14 mouse cellular contexts compared by ENCODE assay signal in the genomic region with DNA sequence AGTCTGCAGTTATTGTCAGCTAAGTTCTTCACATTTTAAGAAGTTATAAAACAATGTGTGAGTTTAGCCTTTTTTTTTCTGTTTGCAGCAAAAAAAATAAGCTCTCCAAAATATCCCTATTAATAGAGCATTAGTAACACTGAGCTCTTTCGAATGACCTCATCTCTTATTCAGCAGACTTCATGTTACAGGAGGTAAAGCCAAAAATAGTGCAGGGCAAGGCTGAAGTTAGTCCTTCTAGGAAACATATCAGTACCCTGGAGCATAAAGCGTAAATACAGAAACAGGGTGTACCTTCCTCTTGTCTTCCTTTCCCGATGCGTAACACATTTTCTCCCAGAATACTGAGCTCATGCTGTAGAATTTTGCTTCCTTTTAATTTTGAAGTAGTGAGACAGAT.
DNase-seq lines count a peak whose midpoint lies in the region; ATAC-seq and TF ChIP-seq lines count a peak whose summit lies in the region.
"Had no signal": no experiment of that assay in that cellular context is flagged by ENCODE, and none has a peak within 500 bp of the region (broad histone marks: within the 10 kb centered on the region; RNA-seq: fewer than 3 reads in every experiment).

No protein-coding gene starts in this region.

- no peak overlapping the region for H3K4me2 ChIP-seq in liver, postnatal 0 days (ENCODE audit: low read depth, low read length)
- no peak overlapping the region for H3K4me2 ChIP-seq in liver, embryonic 11.5 days
- H3K4me2 ChIP-seq in heart, embryonic 16.5 days (ENCODE audit: low read depth, low read length): peak overlapping the region; percentile 57
- no peak overlapping the region for H3K4me2 ChIP-seq in stomach, embryonic 14.5 days (replicated peaks; ENCODE audit: low read depth, low read length)
- H3K4me2 ChIP-seq in forebrain, embryonic 11.5 days (ENCODE audit: low read depth, low read length, severe bottlenecking): no peak overlapping the region
- no peak overlapping the region for H3K4me2 ChIP-seq in neural tube, embryonic 15.5 days
- H3K4me2 ChIP-seq: forebrain, embryonic 13.5 days; liver, embryonic 13.5 days had no signal

- no peak overlapping the region for H3K4me3 ChIP-seq in liver, postnatal 0 days (ENCODE audit: low read depth, low read length)
- no peak overlapping the region for H3K4me3 ChIP-seq in liver, embryonic 11.5 days (ENCODE audit: low read depth, low read length)
- H3K4me3 ChIP-seq in embryonic facial prominence, embryonic 10.5 days: no peak overlapping the region
- no peak overlapping the region for H3K4me3 ChIP-seq in heart, embryonic 16.5 days (ENCODE audit: low read length)
- no peak overlapping the region for H3K4me3 ChIP-seq in stomach, embryonic 14.5 days (ENCODE audit: low read depth, low read length)
- H3K4me3 ChIP-seq in forebrain, embryonic 11.5 days (ENCODE audit: low read depth, low read length): no peak overlapping the region
- H3K4me3 ChIP-seq in neural tube, embryonic 15.5 days (replicated peaks): no peak overlapping the region
- H3K4me3 ChIP-seq: forebrain, embryonic 13.5 days; liver, embryonic 13.5 days; megakaryocyte, embryonic 14.5 days had no signal

- no peak overlapping the region for H3K27ac ChIP-seq in liver, postnatal 0 days (ENCODE audit: low read depth)
- H3K27ac ChIP-seq in liver, embryonic 11.5 days (ENCODE audit: low read depth, low read length): no peak overlapping the region
- H3K27ac ChIP-seq in embryonic facial prominence, embryonic 10.5 days (replicated peaks): peak overlapping the region; percentile 35; the same call in 1 of the 2 replicates
- peak overlapping the region; percentile 95 for H3K27ac ChIP-seq in heart, embryonic 16.5 days (ENCODE audit: low read length)
- peak overlapping the region; percentile 44; the same call in 1 of the 2 replicates for H3K27ac ChIP-seq in stomach, embryonic 14.5 days (ENCODE audit: low read length)
- no peak overlapping the region for H3K27ac ChIP-seq in forebrain, embryonic 11.5 days (ENCODE audit: low read depth, low read length)
- no peak overlapping the region for H3K27ac ChIP-seq in neural tube, embryonic 15.5 days (replicated peaks)
- H3K27ac ChIP-seq: forebrain, embryonic 13.5 days; liver, embryonic 13.5 days had no signal

- no peak overlapping the region for H3K9ac ChIP-seq in liver, postnatal 0 days (replicated peaks)
- H3K9ac ChIP-seq in liver, embryonic 11.5 days (ENCODE audit: low read depth, low read length): no peak overlapping the region
- peak overlapping the region; percentile 62 for H3K9ac ChIP-seq in heart, embryonic 16.5 days (ENCODE audit: low read length)
- H3K9ac ChIP-seq in stomach, embryonic 14.5 days (replicated peaks; ENCODE audit: low read depth, low read length): no peak overlapping the region
- H3K9ac ChIP-seq in forebrain, embryonic 11.5 days (ENCODE audit: low read length): no peak overlapping the region
- H3K9ac ChIP-seq in neural tube, embryonic 15.5 days (replicated peaks): no peak overlapping the region
- H3K9ac ChIP-seq: forebrain, embryonic 13.5 days; liver, embryonic 13.5 days had no signal

- no peak for TF ChIP-seq EP300 in liver, postnatal 0 days (IDR thresholded peaks at IDR 0.05; ENCODE audit: low read depth)

- 85% methylated on average over 4 of the region's 4 CpGs for WGBS in liver, postnatal 0 days (ENCODE audit: insufficient replicate concordance)
- 86% methylated on average over 4 of the region's 4 CpGs for WGBS in liver, embryonic 11.5 days
- WGBS in embryonic facial prominence, embryonic 10.5 days: 94% methylated on average over 4 of the region's 4 CpGs
- 13% methylated on average over 4 of the region's 4 CpGs for WGBS in heart, embryonic 16.5 days
- 77% methylated on average over 4 of the region's 4 CpGs for WGBS in stomach, embryonic 14.5 days
- 92% methylated on average over 4 of the region's 4 CpGs for WGBS in forebrain, embryonic 11.5 days
- WGBS in neural tube, embryonic 15.5 days: 87% methylated on average over 4 of the region's 4 CpGs

- no peak for DNase-seq in liver, postnatal 0 days
- no peak for DNase-seq in liver, embryonic 11.5 days (ENCODE audit: low spot score)
- no peak for DNase-seq in embryonic facial prominence, embryonic 10.5 days (ENCODE audit: low spot score)
- DNase-seq in forebrain, embryonic 11.5 days (ENCODE audit: low spot score): no peak
- DNase-seq: cerebellum, adult 8-10 months; kidney, postnatal 25 days; layer of hippocampus, postnatal 36 days; liver, embryonic 13.5 days had no signal

- H3K4me1 ChIP-seq in liver, postnatal 0 days (ENCODE audit: insufficient read depth): no peaks in the 10 kb centered on the region
- no peaks in the 10 kb centered on the region for H3K4me1 ChIP-seq in liver, embryonic 11.5 days (replicated peaks; ENCODE audit: control insufficient read depth, insufficient read depth, low read length)
- H3K4me1 ChIP-seq in embryonic facial prominence, embryonic 10.5 days: peaks cover 6% of the 10 kb centered on the region
- H3K4me1 ChIP-seq in heart, embryonic 16.5 days (ENCODE audit: control insufficient read depth, insufficient read depth, low read length): peaks cover 20% of the 10 kb centered on the region
- 0 out of 2 replicates have a peak, but pooled peaks cover 5% of the 10 kb centered on the region for H3K4me1 ChIP-seq in stomach, embryonic 14.5 days (ENCODE audit: control insufficient read depth, insufficient read depth, low read length)
- no peaks in the 10 kb centered on the region for H3K4me1 ChIP-seq in forebrain, embryonic 11.5 days (replicated peaks; ENCODE audit: control insufficient read depth, insufficient read depth, low read length)
- no peaks in the 10 kb centered on the region for H3K4me1 ChIP-seq in neural tube, embryonic 15.5 days
- H3K4me1 ChIP-seq: forebrain, embryonic 13.5 days had no signal

- ATAC-seq in liver, postnatal 0 days: peak; percentile 45; the same call in 1 of the 2 replicates
- ATAC-seq in liver, embryonic 11.5 days (replicated peaks; ENCODE audit: low FRiP score): no peak
- peak; percentile 84 for ATAC-seq in heart, embryonic 16.5 days (replicated peaks; ENCODE audit: extremely low read depth, insufficient read depth, low FRiP score)
- ATAC-seq in stomach, embryonic 14.5 days (ENCODE audit: insufficient number of reproducible peaks, insufficient read depth, low FRiP score, low read depth): no peak
- ATAC-seq in forebrain, embryonic 11.5 days (replicated peaks; ENCODE audit: low FRiP score): no peak
- no peak for ATAC-seq in neural tube, embryonic 15.5 days (ENCODE audit: low FRiP score)
- ATAC-seq: forebrain, embryonic 13.5 days; hindbrain, embryonic 16.5 days had no signal

- H3K36me3 ChIP-seq in liver, postnatal 0 days (replicated peaks; ENCODE audit: insufficient read depth, low read length): peaks cover 7% of the 10 kb centered on the region; the same call in 1 of the 2 replicates
- H3K36me3 ChIP-seq in liver, embryonic 11.5 days (ENCODE audit: control insufficient read depth, insufficient read depth, low read length): no peaks in the 10 kb centered on the region; the same call in 1 of the 2 replicates
- 0 out of 2 replicates have a peak, but pooled peaks cover 8% of the 10 kb centered on the region for H3K36me3 ChIP-seq in embryonic facial prominence, embryonic 10.5 days (replicated peaks)
- H3K36me3 ChIP-seq in heart, embryonic 16.5 days (ENCODE audit: control insufficient read depth, insufficient read depth): peaks cover 6% of the 10 kb centered on the region
- H3K36me3 ChIP-seq in stomach, embryonic 14.5 days (ENCODE audit: control insufficient read depth, insufficient read depth, low read length): no peaks in the 10 kb centered on the region
- H3K36me3 ChIP-seq in forebrain, embryonic 11.5 days (ENCODE audit: control insufficient read depth, insufficient read depth, low read length): no peaks in the 10 kb centered on the region; the same call in 1 of the 2 replicates
- H3K36me3 ChIP-seq in neural tube, embryonic 15.5 days: 0 out of 2 replicates have a peak, but pooled peaks cover 12% of the 10 kb centered on the region
- H3K36me3 ChIP-seq: liver, embryonic 13.5 days had no signal

- H3K9me3 ChIP-seq in liver, postnatal 0 days (ENCODE audit: low read length): no peaks in the 10 kb centered on the region
- H3K9me3 ChIP-seq in liver, embryonic 11.5 days (ENCODE audit: control insufficient read depth, low read length): no peaks in the 10 kb centered on the region
- no peaks in the 10 kb centered on the region for H3K9me3 ChIP-seq in embryonic facial prominence, embryonic 10.5 days
- H3K9me3 ChIP-seq in heart, embryonic 16.5 days (replicated peaks; ENCODE audit: control insufficient read depth, low read length): no peaks in the 10 kb centered on the region
- H3K9me3 ChIP-seq in stomach, embryonic 14.5 days (ENCODE audit: control insufficient read depth, low read depth, low read length): no peaks in the 10 kb centered on the region
- no peaks in the 10 kb centered on the region for H3K9me3 ChIP-seq in forebrain, embryonic 11.5 days (ENCODE audit: control insufficient read depth, low read length)
- H3K9me3 ChIP-seq in neural tube, embryonic 15.5 days (replicated peaks): no peaks in the 10 kb centered on the region
- H3K9me3 ChIP-seq: forebrain, embryonic 13.5 days; liver, embryonic 13.5 days had no signal

- H3K27me3 ChIP-seq in liver, postnatal 0 days (ENCODE audit: insufficient read depth, low read length): no peaks in the 10 kb centered on the region
- no peaks in the 10 kb centered on the region for H3K27me3 ChIP-seq in liver, embryonic 11.5 days (replicated peaks; ENCODE audit: control insufficient read depth, insufficient read depth, low read length)
- no peaks in the 10 kb centered on the region for H3K27me3 ChIP-seq in embryonic facial prominence, embryonic 10.5 days (replicated peaks; ENCODE audit: low read depth, poor library complexity, severe bottlenecking)
- H3K27me3 ChIP-seq in heart, embryonic 16.5 days (ENCODE audit: control insufficient read depth, insufficient read depth, low read length): no peaks in the 10 kb centered on the region
- no peaks in the 10 kb centered on the region for H3K27me3 ChIP-seq in stomach, embryonic 14.5 days (ENCODE audit: control insufficient read depth, insufficient read depth, low read length)
- no peaks in the 10 kb centered on the region for H3K27me3 ChIP-seq in forebrain, embryonic 11.5 days (ENCODE audit: control insufficient read depth, insufficient read depth, low read length)
- H3K27me3 ChIP-seq in neural tube, embryonic 15.5 days (replicated peaks): no peaks in the 10 kb centered on the region
- H3K27me3 ChIP-seq: forebrain, embryonic 13.5 days; liver, embryonic 13.5 days; megakaryocyte, embryonic 14.5 days had no signal

- no peak for TF ChIP-seq CTCF in liver, postnatal 0 days (IDR thresholded peaks at IDR 0.05; ENCODE audit: low read depth)

Comparison
In these comparisons a context has a peak if more than half of its experiments do, and no peak if none do; other contexts are left out.
1. ATAC-seq: peak in liver, postnatal 0 days (single experiment) and heart, embryonic 16.5 days (single experiment); none in liver, embryonic 11.5 days (single experiment), stomach, embryonic 14.5 days (single experiment), forebrain, embryonic 11.5 days (single experiment) and neural tube, embryonic 15.5 days (single experiment).
2. H3K27ac ChIP-seq: peak in embryonic facial prominence, embryonic 10.5 days (single experiment), heart, embryonic 16.5 days (single experiment) and stomach, embryonic 14.5 days (single experiment); none in liver, postnatal 0 days (single experiment), liver, embryonic 11.5 days (single experiment), forebrain, embryonic 11.5 days (single experiment) and neural tube, embryonic 15.5 days (single experiment).